Mouse (Mus musculus) left cerebral cortex, adult 2 months (tissue): ENCODE results near the gene Eif4e3. TPM values are rescaled to one million over a fixed set of nuclear protein-coding genes. Genes with fewer than 3 reads are reported as not detected.

Experiments used
- DNase-seq, 2 experiments: peaks; one replicate each; pipeline ENCODE4 v3.0.0; 2021 to 2022; ENCODE audit warnings: low spot score in 2 of 2, mixed read lengths in 1 of 2; ENCODE audit errors: extremely low spot score in 1 of 2
- H3K27ac ChIP-seq: fragments of 200-600 bp; 2 replicates; pipeline ENCODE4 v1.8.1; 2022
- H3K4me3 ChIP-seq: fragments of 200-600 bp; 2 replicates; pipeline ENCODE4 v1.8.1; 2022
- CTCF ChIP-seq: fragments of 200-600 bp; IDR thresholded peaks from 2 replicates; pipeline ENCODE4 v1.8.1; 2022; ENCODE audit warnings: antibody characterized with exemption, mild to moderate bottlenecking, moderate library complexity
- intact Hi-C: fragments of 180-260 bp; cut with DNase I; formaldehyde crosslinking; loops from one replicate; pipeline ENCODE4 v1.15.1; 2025
- total RNA-seq, 2 experiments: library from RNA; stranded (reverse); gene quantifications; 2 replicates each; pipeline ENCODE4 v1.2.3; 2021

Eif4e3 gene
- total RNA-seq, 2 experiments from 2014 or later: 18.5 to 20.3 TPM

GRCm38 (mm10) chr6:99660443-99660842, 6.1 kb downstream of the Eif4e3 start:
- Histone ChIP-seq H3K4me3 (no peak overlapping the region), H3K27ac (no peak overlapping the region)
- TF ChIP-seq CTCF: no peak
- intact Hi-C loops: no loop called here
- no peak for DNase-seq

DNA sequence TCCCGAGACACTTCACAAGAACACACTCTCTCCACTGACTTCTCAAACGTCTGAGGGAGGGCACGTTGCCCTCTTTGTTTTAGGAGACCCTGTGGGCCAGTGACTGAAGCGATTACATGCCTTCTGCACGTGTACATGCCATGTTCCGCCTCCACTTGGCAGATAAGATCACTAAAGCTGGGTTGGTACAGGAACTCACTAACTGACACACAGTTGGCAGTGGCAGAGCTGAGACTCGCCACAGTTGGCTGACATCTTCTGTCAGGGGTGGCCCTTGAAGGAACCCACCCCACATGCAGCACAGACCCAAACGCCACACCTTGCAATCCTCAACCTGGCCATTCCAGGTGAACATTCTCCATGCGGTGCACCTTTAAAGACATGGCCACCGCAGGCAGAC, 8.0 kb downstream of the Eif4e3 start:
- DNase-seq: no peak
- H3K4me3 ChIP-seq: no peak overlapping the region
- intact Hi-C loops: no loop called here
- no peak overlapping the region for H3K27ac ChIP-seq
- TF ChIP-seq CTCF: no peak

GRCm38 (mm10) chr6:99656088-99656487, 10.5 kb downstream of the Eif4e3 start:
- intact Hi-C loops: no loop called here
- Histone ChIP-seq H3K4me3 (no peak overlapping the region), H3K27ac (no peak overlapping the region)
- no peak for TF ChIP-seq CTCF
- DNase-seq: no peak

- no peak overlapping the region for H3K27ac ChIP-seq
- no peak overlapping the region for H3K4me3 ChIP-seq
- TF ChIP-seq CTCF: no peak
- DNase-seq: no peak
- intact Hi-C loops: no loop called here
Observed at GRCm38 (mm10) chr6:99655488-99655887, 11.1 kb downstream of the Eif4e3 start.

- Histone ChIP-seq H3K4me3 (no peak overlapping the region), H3K27ac (no peak overlapping the region)
- intact Hi-C loops: loop anchor here (5.0 kb wide), 1 partner anchor 993 kb away; no protein-coding TSS in a partner anchor
- DNase-seq: no peak
- no peak for TF ChIP-seq CTCF
Observed at GRCm38 (mm10) chr6:99654343-99654742, 12.2 kb downstream of the Eif4e3 start.

- H3K27ac ChIP-seq: no peak overlapping the region
- DNase-seq: no peak
- intact Hi-C loops: loop anchor here (2.0 to 5.0 kb wide), 2 partner anchors 130 to 995 kb away; no protein-coding TSS in a partner anchor
- no peak overlapping the region for H3K4me3 ChIP-seq
- peak; percentile 58 for TF ChIP-seq CTCF
Observed at GRCm38 (mm10) chr6:99652341-99652740, 14.2 kb downstream of the Eif4e3 start.

DNA sequence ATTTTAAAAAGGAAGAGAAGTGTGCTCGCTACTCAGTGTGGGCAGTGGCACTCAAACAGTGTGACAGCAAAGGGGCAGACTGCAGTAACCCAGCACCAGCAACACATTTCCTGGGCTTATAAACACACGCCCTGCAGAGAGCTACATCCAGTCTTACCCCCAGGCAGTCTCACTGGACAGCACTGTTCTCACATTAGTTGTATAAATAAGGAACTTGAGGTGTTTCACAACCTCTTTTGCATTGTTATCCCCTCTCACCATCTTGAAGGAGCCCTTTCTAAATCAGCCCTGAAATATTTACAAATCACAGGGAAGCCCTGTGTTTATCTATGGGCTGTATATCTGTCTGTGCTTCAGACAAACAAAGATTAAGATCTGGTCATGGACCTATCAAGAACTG, 17.3 kb downstream of the Eif4e3 start:
- intact Hi-C loops: no loop called here
- H3K27ac ChIP-seq: no peak overlapping the region
- no peak for TF ChIP-seq CTCF
- no peak overlapping the region for H3K4me3 ChIP-seq
- no peak for DNase-seq

DNA sequence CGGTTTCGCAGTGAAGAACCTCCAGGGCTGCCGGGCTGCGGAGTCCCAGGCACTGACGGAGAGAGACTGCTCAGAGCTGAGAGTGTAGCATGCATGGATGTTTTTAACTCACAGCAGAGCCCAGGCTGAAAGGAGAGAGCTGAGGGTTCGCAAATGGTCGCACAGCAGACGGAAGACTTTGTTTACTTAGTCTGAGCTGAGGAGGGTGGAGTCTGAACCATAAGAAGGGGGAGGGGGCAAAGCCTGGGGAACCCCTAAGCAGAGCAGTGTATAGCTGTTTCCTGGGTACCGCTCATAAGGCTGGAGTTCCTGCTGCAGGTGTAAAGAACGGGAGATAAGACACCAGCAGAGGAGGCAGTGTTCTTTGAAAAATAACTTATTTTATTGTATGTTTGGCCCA, 20.2 kb downstream of the Eif4e3 start:
- Histone ChIP-seq H3K27ac (no peak overlapping the region), H3K4me3 (no peak overlapping the region)
- intact Hi-C loops: no loop called here
- TF ChIP-seq CTCF: no peak
- no peak for DNase-seq

DNA sequence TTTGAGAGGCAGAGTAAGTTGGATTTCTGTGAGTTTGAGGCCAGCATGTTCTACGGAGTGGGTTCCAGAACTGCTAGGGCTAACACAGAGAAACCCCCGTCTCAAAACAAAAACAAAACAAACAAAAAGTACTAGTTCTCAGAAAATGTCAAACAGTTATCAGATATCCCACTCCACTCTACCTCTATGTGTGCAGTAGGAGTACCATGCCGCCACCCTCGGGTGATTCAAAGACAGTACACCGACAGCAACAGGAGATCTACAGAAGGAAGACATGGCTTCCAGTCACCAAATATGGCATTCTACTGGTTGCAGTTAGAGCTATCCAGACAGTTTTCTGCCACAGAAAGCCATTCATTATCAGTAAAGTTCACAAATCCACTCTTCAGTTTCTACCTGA, 21.7 kb downstream of the Eif4e3 start:
- H3K27ac ChIP-seq: no peak overlapping the region
- no peak overlapping the region for H3K4me3 ChIP-seq
- DNase-seq: no peak
- intact Hi-C loops: no loop called here
- no peak; the same call in 1 of the 2 replicates for TF ChIP-seq CTCF

DNA sequence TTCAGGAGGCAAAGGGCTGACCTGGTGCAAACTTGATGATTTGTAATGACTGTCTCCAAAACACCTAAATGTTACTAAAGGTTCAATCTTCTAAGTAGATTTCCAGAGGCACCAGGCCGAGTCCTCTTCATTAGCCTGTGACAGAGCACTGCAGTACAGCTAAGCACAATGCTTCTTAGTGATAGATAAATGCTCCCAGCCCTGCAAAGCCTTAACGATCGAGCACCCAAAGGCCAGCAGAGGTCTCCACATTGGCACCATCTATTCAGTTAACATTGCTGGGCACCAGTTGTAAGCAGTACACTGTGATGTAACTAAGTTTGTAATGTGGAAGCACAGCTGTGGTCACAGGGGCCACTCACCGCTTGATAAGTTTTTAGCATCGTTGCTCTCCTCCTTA, 22.2 kb downstream of the Eif4e3 start:
- intact Hi-C loops: no loop called here
- H3K27ac ChIP-seq: no peak overlapping the region
- no peak for DNase-seq
- TF ChIP-seq CTCF: no peak
- no peak overlapping the region for H3K4me3 ChIP-seq

GRCm38 (mm10) chr6:99643439-99644199, 23.0 kb downstream of the Eif4e3 start:
- no peak for DNase-seq
- intact Hi-C loops: no loop called here
- Histone ChIP-seq H3K4me3 (no peak overlapping the region), H3K27ac (no peak overlapping the region)
- no peak for TF ChIP-seq CTCF

GRCm38 (mm10) chr6:99637456-99637855, 29.1 kb downstream of the Eif4e3 start:
- Histone ChIP-seq H3K27ac (no peak overlapping the region), H3K4me3 (no peak overlapping the region)
- DNase-seq: no peak
- intact Hi-C loops: no loop called here
- no peak for TF ChIP-seq CTCF

DNA sequence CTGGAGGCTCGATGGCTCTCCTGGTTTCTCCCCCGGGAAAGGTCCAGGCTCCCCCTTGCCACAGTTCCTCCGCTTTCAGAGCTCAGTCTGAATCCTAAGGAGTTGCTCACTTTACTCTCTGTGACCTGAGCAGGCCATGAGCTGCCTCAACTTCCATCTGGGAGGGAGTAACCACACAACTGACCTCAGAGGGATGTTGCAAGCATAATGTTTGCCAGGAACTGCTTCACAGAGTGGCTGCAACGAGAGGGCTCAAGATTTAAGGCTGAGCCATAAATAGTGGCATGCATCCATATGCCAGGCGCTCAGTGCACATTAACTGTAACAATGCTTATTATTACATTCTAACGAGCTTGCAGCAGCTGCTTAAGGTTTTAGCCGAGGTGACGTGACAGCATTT, 29.8 kb downstream of the Eif4e3 start:
- no peak for DNase-seq
- H3K27ac ChIP-seq: no peak overlapping the region
- TF ChIP-seq CTCF: no peak
- H3K4me3 ChIP-seq: no peak overlapping the region
- intact Hi-C loops: no loop called here
